Comparison of ENCODE assay signal across 14 mouse cellular contexts in the genomic region with DNA sequence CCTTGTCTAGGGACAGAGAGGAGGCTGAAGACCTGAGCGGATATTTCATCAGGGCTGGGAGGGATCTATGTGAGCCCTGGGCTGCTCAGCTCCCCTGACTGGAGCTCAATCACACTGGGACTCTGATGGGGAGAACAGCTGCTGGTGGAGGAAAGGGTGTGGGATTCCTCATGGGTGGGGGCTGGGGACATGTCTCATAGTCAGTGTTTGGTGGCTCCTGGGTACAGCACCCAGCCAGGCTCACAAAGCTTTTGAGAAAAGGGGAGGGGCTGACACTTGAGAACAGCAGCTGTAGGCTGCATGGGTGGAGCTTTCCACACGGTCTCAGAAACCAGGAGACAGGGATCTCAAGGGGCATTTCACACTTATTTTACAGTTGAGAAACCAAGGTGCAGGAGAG.
DNase-seq lines count a peak whose midpoint lies in the region; ATAC-seq and TF ChIP-seq lines count a peak whose summit lies in the region.
"Had no signal": no experiment of that assay in that cellular context is flagged by ENCODE, and none has a peak within 500 bp of the region (broad histone marks: within the 10 kb centered on the region; RNA-seq: fewer than 3 reads in every experiment).

No protein-coding gene starts in this region.

- H3K9ac ChIP-seq in heart, embryonic 13.5 days = 0 out of 2 replicates have a peak overlapping the region, but pooled peaks have one; percentile 6
- no peak overlapping the region for H3K9ac ChIP-seq in lung, embryonic 16.5 days (ENCODE audit: low read length)
- no peak overlapping the region for H3K9ac ChIP-seq in embryonic facial prominence, embryonic 14.5 days (ENCODE audit: low read depth, low read length)
- no peak overlapping the region for H3K9ac ChIP-seq in limb, embryonic 15.5 days
- H3K9ac ChIP-seq in liver, postnatal 0 days (replicated peaks) = no peak overlapping the region
- H3K9ac ChIP-seq: embryonic facial prominence, embryonic 12.5 days had no signal

- no peaks in the 10 kb centered on the region for H3K36me3 ChIP-seq in heart, embryonic 13.5 days
- 0 out of 2 replicates have a peak, but pooled peaks cover under 1% of the 10 kb centered on the region for H3K36me3 ChIP-seq in lung, embryonic 16.5 days (ENCODE audit: control insufficient read depth, insufficient read depth, low read length)
- peaks cover 7% of the 10 kb centered on the region; the same call in 1 of the 2 replicates for H3K36me3 ChIP-seq in embryonic facial prominence, embryonic 14.5 days (ENCODE audit: control insufficient read depth, insufficient read depth, low read length)
- H3K36me3 ChIP-seq in limb, embryonic 15.5 days = 0 out of 2 replicates have a peak, but pooled peaks cover 3% of the 10 kb centered on the region
- no peaks in the 10 kb centered on the region for H3K36me3 ChIP-seq in liver, postnatal 0 days (replicated peaks; ENCODE audit: insufficient read depth, low read length)
- H3K36me3 ChIP-seq: embryonic facial prominence, embryonic 12.5 days had no signal

- WGBS in heart, embryonic 13.5 days = 41% methylated on average over 2 of the region's 2 CpGs
- WGBS in lung, embryonic 16.5 days = 38% methylated on average over 2 of the region's 2 CpGs
- WGBS in embryonic facial prominence, embryonic 14.5 days = 36% methylated on average over 2 of the region's 2 CpGs
- WGBS in limb, embryonic 15.5 days = 35% methylated on average over 2 of the region's 2 CpGs
- 49% methylated on average over 2 of the region's 2 CpGs for WGBS in liver, postnatal 0 days (ENCODE audit: insufficient replicate concordance)

- ATAC-seq in heart, embryonic 13.5 days (ENCODE audit: extremely low read depth, insufficient number of reproducible peaks, low FRiP score, low TSS enrichment) = no peak
- ATAC-seq in lung, embryonic 16.5 days (ENCODE audit: low read depth) = peak; percentile 63; the same call in 1 of the 2 replicates
- peak; percentile 73 for ATAC-seq in embryonic facial prominence, embryonic 14.5 days (ENCODE audit: low read depth)
- ATAC-seq in limb, embryonic 15.5 days (ENCODE audit: insufficient number of reproducible peaks, low FRiP score, low TSS enrichment, low read depth) = peak; percentile 61; the same call in 1 of the 2 replicates
- ATAC-seq in liver, postnatal 0 days = no peak
- ATAC-seq: CD4-positive, CD25-positive, alpha-beta regulatory T cell, adult 4 months had no signal

- peaks cover 83% of the 10 kb centered on the region for H3K27me3 ChIP-seq in heart, embryonic 13.5 days (replicated peaks)
- H3K27me3 ChIP-seq in lung, embryonic 16.5 days (ENCODE audit: control insufficient read depth, insufficient read depth, low read depth, low read length) = peaks cover 16% of the 10 kb centered on the region
- H3K27me3 ChIP-seq in embryonic facial prominence, embryonic 14.5 days (replicated peaks; ENCODE audit: control insufficient read depth, insufficient read depth, low read length) = peaks cover 21% of the 10 kb centered on the region
- H3K27me3 ChIP-seq in limb, embryonic 15.5 days = peaks cover 32% of the 10 kb centered on the region
- H3K27me3 ChIP-seq in liver, postnatal 0 days (ENCODE audit: insufficient read depth, low read length) = peaks cover 21% of the 10 kb centered on the region

- H3K4me1 ChIP-seq in heart, embryonic 13.5 days = peaks cover 42% of the 10 kb centered on the region
- H3K4me1 ChIP-seq in lung, embryonic 16.5 days (replicated peaks; ENCODE audit: control insufficient read depth, insufficient read depth, low read length) = peaks cover 14% of the 10 kb centered on the region
- 0 out of 2 replicates have a peak, but pooled peaks cover 6% of the 10 kb centered on the region for H3K4me1 ChIP-seq in embryonic facial prominence, embryonic 14.5 days (ENCODE audit: control insufficient read depth, insufficient read depth, low read length)
- peaks cover 19% of the 10 kb centered on the region for H3K4me1 ChIP-seq in limb, embryonic 15.5 days
- H3K4me1 ChIP-seq in liver, postnatal 0 days (ENCODE audit: insufficient read depth) = no peaks in the 10 kb centered on the region

- TF ChIP-seq CTCF in liver, postnatal 0 days (IDR thresholded peaks at IDR 0.05; ENCODE audit: low read depth) = no peak

- no peak for TF ChIP-seq EP300 in liver, postnatal 0 days (IDR thresholded peaks at IDR 0.05; ENCODE audit: low read depth)

- no peaks in the 10 kb centered on the region for H3K9me3 ChIP-seq in heart, embryonic 13.5 days
- no peaks in the 10 kb centered on the region; the same call in 1 of the 2 replicates for H3K9me3 ChIP-seq in lung, embryonic 16.5 days (ENCODE audit: control insufficient read depth, low read length)
- no peaks in the 10 kb centered on the region for H3K9me3 ChIP-seq in embryonic facial prominence, embryonic 14.5 days (ENCODE audit: control insufficient read depth, low read length)
- H3K9me3 ChIP-seq in limb, embryonic 15.5 days = no peaks in the 10 kb centered on the region
- no peaks in the 10 kb centered on the region for H3K9me3 ChIP-seq in liver, postnatal 0 days (ENCODE audit: low read length)
- H3K9me3 ChIP-seq: embryonic facial prominence, embryonic 12.5 days had no signal

- H3K4me3 ChIP-seq in heart, embryonic 13.5 days = no peak overlapping the region
- H3K4me3 ChIP-seq in lung, embryonic 16.5 days (ENCODE audit: low read length) = no peak overlapping the region
- H3K4me3 ChIP-seq in embryonic facial prominence, embryonic 14.5 days (ENCODE audit: low read depth, low read length) = no peak overlapping the region
- no peak overlapping the region for H3K4me3 ChIP-seq in limb, embryonic 15.5 days
- no peak overlapping the region for H3K4me3 ChIP-seq in liver, postnatal 0 days (ENCODE audit: low read depth, low read length)
- H3K4me3 ChIP-seq: embryonic facial prominence, embryonic 12.5 days had no signal

- H3K27ac ChIP-seq in heart, embryonic 13.5 days (replicated peaks) = no peak overlapping the region
- no peak overlapping the region for H3K27ac ChIP-seq in lung, embryonic 16.5 days (ENCODE audit: low read length)
- no peak overlapping the region for H3K27ac ChIP-seq in embryonic facial prominence, embryonic 14.5 days (replicated peaks; ENCODE audit: low read depth, low read length)
- H3K27ac ChIP-seq in limb, embryonic 15.5 days = no peak overlapping the region
- H3K27ac ChIP-seq in liver, postnatal 0 days (ENCODE audit: low read depth) = no peak overlapping the region
- H3K27ac ChIP-seq: embryonic facial prominence, embryonic 12.5 days had no signal

- no peak for DNase-seq in heart, adult 8-10 months (ENCODE audit: low spot score)
- DNase-seq in lung, postnatal 14 days = no peak
- peak; percentile 80 for DNase-seq in embryonic facial prominence, embryonic 14.5 days (ENCODE audit: low spot score)
- no peak for DNase-seq in liver, postnatal 0 days
- DNase-seq: adrenal gland, postnatal 25 days; cerebellum, postnatal 10 days; gastrocnemius, postnatal 14 days; kidney, postnatal 25 days; right cerebral cortex, postnatal 25 days had no signal

- no peak overlapping the region for H3K4me2 ChIP-seq in heart, embryonic 13.5 days
- no peak overlapping the region for H3K4me2 ChIP-seq in lung, embryonic 16.5 days (ENCODE audit: low read depth, low read length)
- no peak overlapping the region for H3K4me2 ChIP-seq in embryonic facial prominence, embryonic 14.5 days (ENCODE audit: low read depth, low read length)
- H3K4me2 ChIP-seq in limb, embryonic 15.5 days = no peak overlapping the region
- no peak overlapping the region for H3K4me2 ChIP-seq in liver, postnatal 0 days (ENCODE audit: low read depth, low read length)
- H3K4me2 ChIP-seq: embryonic facial prominence, embryonic 12.5 days had no signal

Comparison
In these comparisons a context has a peak if more than half of its experiments do, and no peak if none do; other contexts are left out.
1. ATAC-seq: peak in lung, embryonic 16.5 days (single experiment), embryonic facial prominence, embryonic 14.5 days (single experiment) and limb, embryonic 15.5 days (single experiment); none in heart, embryonic 13.5 days (single experiment) and liver, postnatal 0 days (single experiment).